Mouse (Mus musculus) embryo, embryonic 9.5 days (tissue): ENCODE results near the gene Phactr3.
"Not testable (repeated sequence)": the region's sequence is repeated elsewhere in the genome, so short reads cannot be mapped to it uniquely, and the experiment has no call there.

Source experiments
- DNase-seq: peaks from one replicate; pipeline ENCODE4 v3.0.0-alpha.2; 2017; ENCODE audit errors: extremely low spot score

The Phactr3 gene

GRCm38 (mm10) chr2:178327466-178328040 is 208.8 kb downstream of the Phactr3 start:
- DNase-seq = peak; percentile 80

GRCm38 (mm10) chr2:178329551-178329950 is 210.8 kb downstream of the Phactr3 start:
- no peak for DNase-seq

GRCm38 (mm10) chr2:178329986-178330385 is 211.2 kb downstream of the Phactr3 start:
- no peak for DNase-seq

GRCm38 (mm10) chr2:178337878-178338277 is 219.1 kb downstream of the Phactr3 start:
- DNase-seq = no peak

GRCm38 (mm10) chr2:178339044-178339443 is 220.3 kb downstream of the Phactr3 start:
- DNase-seq = no peak

GRCm38 (mm10) chr2:178342105-178342504 is 223.3 kb downstream of the Phactr3 start:
- not testable (repeated sequence) for DNase-seq

DNA sequence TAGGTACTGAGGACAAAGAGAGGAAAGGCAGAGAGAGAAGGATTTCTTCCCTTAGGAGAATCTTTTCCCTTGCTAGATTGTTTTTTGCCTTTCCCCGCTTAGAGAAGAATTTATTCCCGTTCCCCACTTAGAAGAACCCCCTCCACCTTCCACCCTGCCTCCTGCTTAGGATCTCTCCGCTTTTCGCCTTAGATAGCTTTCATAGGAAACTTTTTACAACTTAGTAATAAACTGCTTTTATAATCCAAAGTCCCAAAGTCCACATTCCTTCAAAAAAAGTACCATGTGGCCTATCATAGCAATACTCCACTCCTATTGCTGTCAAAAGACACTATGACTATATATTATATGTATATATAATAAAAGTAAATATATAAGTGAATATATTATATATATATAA is 223.8 kb downstream of the Phactr3 start:
- DNase-seq = no peak
